Mouse (Mus musculus) urinary bladder, postnatal 10 days (tissue): ENCODE data around the gene Gimap8.
"Not testable (repeated sequence)": the region's sequence is repeated elsewhere in the genome, so short reads cannot be mapped to it uniquely, and the experiment has no call there.

Experiments
- DNase-seq: peaks from one replicate; pipeline ENCODE4 v3.0.0; 2022; ENCODE audit warnings: low spot score

Gimap8 gene

DNA sequence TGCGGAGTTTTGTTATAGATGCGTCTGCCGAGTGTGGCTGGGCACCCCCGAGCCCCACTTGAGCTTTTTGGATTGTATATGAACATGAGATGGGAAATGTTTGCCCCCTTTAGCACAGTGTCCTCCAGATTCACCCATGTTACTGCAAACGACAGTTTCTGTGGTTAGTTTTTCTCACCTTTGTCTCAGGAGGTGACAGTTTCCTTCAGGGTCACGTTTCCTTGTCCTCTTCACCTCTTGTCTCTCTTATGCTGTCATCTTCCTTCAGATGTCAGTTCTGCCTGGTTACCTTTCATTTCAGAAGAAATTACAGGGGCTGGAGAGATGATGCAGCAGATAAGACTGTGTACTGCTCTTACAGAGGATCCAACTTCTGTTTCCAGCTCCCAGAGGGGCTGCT, 32.7 kb downstream of the Gimap8 start:
- DNase-seq, result no peak

DNA sequence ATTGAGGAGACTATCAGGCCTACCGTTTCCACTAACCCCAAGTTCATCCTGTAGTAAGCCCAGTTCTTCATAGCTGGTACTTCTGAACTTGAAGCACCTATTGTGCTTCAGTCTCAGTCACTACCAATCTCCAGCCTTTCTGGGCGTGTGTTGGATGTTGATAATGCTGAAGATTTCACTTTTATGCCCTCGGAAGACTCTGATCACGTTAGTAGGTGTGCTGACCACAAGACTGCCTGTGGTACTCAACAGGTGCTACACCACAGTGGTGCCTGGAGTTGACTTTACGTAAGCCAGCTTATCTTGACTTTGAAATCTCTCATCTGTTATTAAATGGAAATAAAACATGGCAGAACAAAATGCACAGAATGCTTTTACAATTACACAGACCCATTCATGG, 33.4 kb downstream of the Gimap8 start:
- DNase-seq, result no peak

DNA sequence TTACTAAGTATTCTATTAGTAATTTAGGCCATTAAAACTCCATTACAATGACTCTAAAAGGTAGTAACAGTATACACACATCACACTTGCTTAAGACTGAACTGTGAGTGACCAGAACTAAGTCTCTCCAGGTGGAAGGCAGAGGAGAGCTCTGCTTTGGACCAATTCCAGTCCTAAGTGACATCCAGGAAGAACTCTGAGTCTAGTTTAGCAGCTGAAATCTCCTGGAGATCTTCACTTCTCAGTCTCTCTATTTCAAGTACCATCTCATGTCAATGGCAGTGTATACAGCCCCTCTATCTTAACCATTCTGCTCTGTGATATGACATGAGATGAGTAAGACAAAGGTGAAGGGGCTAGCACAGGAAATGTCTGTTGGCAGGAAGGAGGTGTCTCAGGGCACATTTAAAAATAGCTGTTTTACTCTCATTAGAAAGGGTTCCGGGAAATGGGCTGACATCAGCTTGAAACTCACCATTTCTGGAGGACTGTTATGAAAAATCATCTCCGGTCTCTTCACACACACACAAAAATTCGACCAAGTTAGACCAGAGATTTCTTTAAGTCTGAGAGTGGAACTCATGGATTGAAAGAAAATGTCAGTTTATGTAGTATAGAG, 34.5 kb downstream of the Gimap8 start:
- DNase-seq, result no peak

DNA sequence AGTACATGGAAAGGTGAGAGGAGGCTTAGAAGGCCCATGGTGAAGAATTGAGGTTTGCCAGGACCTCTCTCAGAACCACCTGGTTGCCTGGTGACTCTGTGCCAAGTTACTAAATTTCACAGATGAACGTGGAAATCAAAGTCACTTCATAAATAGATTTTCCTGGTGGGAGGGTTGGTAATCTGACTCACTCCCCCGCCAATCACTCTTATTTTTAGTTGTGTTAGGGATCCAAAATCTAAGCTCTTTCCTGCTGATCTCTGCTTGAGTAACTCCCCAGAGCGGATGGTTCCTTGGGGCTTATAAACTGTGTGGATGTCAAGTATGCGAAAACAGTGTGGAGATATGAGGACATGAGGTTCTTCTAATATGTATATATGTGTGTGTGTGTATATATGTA, 35.2 kb downstream of the Gimap8 start:
- no peak for DNase-seq

DNA sequence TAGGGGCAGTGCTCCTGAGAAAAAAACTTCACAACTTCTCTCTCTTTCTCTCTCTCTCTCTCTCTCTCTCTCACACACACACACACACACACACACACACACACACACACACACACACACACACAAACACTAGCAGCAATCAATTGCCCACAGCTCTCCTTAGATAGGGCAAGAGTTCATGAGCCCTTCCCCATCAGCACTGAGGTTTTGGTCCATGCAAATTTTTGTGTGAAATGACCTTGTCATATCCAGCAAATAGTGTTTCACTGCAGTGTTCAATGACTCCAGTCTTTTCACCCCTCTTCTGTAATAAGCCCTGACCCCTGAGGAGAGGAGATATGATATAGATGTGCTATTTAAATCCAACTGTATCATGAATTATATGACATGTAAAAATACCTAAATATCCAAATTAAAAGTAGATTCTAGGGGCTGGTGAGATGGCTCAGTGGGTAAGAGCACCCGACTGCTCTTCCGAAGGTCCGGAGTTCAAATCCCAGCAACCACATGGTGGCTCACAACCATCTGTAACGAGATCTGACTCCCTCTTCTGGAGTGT, 36.3 kb downstream of the Gimap8 start:
- DNase-seq, result not testable (repeated sequence)

DNA sequence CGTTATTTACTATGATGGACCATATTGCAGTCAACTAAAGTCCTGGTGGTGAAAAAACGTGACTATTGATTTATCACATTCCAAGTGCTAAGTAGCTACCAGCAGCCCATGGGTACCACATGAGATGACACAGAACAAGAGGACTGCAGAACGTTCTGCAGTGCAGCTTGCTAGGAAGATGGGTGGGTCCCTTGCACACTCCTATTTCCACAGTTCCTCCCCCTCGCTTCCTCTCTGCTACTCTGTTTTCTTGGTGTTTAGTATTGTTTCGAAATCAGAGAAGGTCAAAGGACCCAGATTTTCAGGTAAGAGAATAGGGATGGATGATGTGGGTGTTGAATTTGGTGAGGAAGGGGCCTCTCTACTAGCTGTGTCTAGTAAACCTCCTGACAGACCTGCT, 37.3 kb downstream of the Gimap8 start, which contains the start of gene Gimap4:
Gimap4 (plus strand) TSS at position 231 of the 400 bp plus-strand sequence.
- DNase-seq, result no peak

DNA sequence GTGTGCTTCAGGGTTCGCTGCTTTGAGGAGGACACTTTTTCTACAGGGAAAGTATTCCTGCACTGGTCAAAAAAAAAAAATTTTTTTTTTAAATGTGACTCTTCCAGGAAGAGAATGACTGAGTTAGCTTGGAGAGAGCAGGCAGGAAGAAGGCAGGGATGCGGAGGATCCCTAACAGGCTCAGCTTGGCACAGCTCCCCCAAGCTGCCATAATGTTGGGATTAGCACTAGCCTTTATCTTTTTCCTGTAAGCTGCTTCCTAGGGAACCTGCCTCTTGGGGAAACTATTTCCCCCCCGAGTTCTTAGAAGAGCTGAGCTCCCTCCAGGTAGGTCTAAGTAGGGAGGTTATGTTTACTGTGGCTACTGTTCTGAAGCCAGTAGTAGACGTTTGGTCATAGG, 37.8 kb downstream of the Gimap8 start:
- no peak for DNase-seq

DNA sequence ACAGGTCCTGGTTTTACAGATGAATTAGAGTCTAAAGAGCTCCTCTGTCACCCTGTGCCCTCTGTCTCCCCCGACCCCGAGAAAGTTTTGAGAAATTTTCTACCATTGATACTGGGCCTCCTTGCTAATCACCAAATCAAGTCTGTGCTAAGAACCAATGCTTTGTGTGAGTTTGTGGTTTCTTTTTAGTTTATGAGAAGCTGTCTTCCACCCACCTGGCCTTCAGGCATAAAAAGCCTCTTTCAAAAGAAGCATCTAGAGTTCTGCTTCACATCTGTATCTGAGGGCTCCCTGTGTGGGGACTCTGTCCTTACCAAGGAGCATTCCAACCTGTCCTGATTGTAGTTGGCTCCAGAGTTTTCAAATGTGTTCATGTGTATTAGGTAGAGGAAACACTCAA, 38.2 kb downstream of the Gimap8 start:
- no peak for DNase-seq

DNA sequence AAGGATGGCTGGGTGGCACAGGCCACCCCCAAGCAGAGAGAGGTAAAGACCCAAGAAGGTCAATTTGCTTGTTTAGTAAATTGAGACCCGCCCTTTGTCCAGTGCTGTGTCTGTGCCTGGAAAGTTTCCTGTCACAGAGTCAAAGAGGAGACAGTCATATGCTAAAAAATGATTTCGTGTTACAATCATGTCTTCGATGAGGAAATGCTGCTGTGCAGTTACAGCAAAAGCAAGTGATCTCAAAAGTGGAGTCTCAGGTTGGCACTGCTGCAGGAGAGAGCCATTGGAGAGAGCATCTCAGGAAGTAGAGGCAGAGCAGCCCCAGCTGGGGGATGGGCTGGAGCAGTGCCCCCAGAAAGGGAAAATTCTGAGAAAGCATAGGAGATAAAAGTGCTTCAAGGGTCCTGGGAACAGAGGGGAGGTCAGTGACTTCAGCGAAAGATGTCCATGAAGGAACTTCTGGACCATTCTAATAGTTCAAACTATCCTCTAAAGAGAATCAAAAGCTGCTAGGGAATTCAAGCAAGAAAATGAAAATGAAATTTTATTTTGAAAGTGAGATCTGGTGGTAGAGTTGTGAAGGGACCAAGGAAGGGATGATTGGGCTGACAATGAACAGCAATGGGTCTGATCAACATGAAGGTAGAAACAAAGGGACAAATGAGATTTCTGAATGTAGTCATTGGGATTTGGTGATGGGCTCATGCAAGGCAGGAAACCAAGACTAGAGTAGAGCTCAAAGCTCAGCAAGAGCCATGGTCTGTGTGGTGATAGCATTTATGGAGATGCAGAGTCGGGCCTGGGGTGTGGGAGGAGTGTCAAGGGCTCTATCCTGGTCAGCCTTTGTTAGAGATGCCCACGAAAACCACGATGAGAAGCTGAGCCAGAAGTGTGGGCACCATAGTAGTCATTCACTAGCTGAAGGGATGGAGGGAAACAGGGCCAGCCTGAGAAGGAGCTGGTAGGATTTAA, 38.9 kb downstream of the Gimap8 start:
- DNase-seq, result no peak

DNA sequence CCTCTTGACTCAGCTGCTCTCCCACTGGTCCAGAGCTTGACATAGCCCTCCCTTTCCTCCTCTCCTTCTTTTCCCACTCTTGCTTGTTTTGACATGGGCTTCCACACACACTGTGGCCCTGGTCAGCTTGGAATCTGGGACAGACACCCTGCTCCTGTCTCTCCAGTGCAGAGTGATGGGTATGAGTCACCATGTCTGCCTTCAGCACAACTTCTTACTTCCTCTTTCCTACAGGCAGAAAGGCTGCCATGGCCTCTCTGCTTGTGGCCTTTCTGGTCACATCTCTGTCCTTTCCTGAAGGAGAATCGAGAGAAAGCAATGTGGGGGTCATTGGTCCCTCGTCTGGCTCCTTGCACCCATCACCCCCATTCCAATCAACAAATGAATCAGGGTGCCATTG, 40.0 kb downstream of the Gimap8 start:
- DNase-seq, result no peak

DNA sequence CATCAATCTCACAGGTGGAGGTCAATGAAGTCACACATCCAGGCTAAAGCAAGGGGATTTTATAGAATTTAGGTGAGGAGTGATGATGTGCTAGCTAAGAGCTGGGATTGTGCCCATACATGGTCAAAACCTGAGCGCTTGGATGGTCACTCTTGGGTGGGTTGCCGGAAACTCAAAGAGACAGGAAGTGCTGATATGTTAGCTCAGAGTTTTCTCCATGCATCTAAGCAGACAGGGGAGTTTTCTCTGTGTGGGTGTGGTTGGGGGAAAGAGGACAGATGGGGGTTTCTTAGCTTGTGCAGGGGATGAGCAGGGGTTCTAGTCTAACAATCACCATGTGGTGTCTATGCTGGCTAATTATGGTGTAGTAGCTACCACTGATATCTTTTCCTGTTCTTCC, 42.3 kb downstream of the Gimap8 start:
- no peak for DNase-seq

DNA sequence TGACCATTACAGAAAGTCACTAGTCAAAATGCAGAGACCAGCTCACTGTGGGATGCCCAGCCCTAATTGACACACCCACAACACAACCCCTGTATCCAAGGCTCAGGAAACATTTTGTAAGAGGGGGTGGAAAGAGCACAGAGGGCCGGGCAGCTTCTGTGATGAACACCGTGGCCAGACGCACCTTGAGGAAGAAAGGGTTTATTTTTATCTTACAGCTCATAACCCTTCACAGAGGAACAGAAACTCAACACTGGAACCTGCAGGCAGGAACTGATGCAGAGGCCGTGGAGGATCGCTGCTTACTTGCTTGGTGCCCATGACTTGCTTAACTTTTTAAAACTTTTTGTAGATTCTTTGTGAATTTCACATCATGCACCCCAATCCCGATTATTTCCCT, 45.9 kb downstream of the Gimap8 start:
- DNase-seq, result no peak

DNA sequence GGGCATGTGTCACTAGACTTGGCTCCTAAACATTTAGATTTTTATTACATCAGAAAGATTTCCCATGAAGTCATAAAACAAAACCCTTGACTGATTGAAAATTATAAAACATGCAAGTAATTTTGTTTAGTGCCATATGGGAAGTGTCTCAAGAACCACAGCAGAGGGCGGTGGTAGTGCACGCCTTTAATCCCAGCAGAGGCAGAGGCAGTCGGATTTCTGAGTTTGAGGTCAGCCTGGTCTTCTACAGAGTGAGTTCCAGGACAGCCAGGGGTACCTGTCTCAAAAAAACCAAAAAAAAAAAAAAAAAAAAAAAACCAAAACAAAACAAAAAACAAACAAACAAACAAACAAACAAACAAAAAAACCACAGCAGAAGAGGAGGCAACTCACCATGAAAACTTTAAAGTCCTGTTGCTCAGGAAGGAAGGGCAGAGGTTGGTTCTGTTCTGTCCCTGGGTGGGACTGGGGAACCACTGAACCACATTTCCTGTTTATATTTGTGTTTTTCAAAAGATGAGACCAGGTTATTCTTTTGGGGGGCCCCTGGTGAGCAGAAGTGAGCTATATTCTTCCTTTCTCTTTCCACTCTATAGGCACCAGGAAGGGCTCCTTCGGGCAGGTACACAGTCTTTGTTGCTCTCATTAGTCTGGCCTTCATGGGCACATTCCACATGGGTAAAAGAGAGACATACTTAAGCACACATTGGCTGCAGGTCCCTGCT, 50.0 kb downstream of the Gimap8 start:
- no peak for DNase-seq

DNA sequence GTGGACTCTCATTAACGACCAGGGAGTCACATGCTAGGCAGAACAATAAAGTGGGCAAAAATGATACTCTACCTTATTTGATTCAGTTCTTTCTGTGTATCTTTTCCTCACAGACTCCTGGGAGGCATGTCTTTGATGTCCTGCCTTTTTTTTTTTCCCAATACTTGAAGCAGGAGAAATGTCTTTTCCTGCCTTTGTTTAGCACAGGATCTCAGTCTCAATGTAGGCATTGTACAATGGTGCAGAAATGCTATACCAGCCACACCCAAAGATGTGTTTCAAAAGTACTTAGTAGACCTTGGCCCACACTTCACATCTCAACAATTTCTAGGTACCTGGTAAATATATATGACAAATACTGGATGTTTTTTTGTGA, 50.5 kb downstream of the Gimap8 start:
- DNase-seq, result no peak

DNA sequence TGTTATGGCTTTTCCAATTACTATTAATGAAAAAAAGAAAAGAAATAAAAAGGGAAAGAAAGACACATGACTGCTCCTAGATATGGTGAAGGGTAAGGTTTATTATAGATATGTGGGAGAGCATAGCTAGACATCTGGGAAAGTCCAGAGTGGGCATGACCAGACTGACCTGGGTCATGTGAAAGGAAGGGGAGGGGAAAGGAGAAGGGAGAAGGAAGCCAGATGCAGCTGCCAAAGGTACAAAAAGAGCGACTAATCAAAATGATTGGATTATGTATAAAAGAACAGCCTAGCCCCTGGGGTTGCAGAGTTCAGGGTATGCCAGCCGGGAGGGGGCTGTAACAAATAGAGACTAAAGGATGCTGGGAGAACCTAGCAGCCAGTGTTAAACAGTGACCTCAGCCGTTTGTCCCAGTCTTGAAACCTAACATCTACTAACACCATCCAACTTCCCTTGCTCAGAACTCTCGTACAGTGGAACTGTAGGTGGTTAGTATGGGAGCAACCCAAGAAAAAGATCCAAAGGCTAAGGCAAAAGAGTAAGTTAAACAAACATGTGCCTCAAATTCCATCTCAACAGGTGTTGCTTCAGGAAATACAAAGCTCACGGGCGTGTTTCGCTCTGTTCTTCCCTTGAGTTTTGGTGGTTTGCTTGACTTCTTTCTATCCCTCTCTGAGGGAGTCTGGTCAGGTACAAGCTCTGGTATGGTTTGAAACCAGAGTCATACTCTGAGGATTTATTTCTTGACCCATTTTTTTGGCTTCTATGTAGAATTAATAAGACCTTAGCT, 51.2 kb downstream of the Gimap8 start:
- no peak for DNase-seq

DNA sequence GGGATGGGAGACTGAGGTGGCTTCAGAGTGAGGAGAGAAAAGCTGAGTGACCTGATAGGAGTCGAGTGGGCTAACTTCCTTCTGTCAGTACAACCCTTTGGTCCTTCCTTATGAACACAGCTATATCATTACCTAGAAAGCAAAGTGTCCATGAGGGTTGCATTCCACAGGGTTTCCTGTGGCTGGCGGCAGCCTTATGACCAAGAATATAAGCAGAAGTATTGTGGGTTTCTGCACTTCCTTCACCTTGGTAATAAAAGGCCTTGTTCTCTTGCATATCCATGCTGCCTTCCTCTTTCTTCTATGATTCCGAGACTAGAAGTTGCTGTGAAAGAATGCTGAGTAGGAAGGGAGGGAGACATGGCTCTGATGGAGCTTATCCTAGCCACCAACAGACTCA, 51.9 kb downstream of the Gimap8 start:
- no peak for DNase-seq

DNA sequence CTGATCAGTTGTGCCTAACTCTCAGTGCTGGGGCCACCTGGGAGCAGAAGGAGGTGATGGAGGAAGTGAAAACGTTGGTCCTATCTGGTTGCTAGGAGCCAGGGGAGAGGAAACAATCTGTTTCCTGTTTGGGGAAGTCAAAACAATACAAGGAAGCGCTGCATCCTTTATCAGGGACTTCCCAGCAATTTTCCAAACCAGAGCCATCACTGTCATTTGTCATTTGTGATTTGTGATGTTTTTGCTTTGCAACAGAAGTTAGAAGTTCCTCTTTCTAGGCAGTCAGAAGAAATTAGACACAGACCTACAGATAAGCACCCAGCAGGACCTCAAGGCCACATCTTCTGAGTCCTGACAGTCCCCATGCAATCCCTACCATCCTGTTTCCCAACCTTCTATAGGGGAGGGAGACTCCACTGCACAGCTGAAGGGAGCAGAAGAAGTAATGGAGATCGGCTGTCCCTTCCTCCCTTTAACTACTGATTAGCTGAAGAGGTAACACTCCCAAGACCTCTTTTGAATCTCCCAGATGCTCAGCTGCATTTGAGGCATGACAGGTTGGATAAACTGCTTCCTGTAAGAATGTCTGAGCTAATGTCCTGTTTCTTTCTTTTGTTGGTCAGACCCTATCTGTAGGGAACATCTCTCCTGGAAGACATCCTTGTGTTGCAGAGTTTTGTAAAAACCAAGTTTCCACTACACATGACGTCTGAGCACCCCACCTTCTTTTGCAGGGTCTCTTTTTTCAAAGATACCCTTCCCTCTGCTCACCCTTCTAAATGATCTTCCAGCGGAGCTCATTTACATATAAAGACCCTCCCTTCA, 53.4 kb downstream of the Gimap8 start:
- no peak for DNase-seq

DNA sequence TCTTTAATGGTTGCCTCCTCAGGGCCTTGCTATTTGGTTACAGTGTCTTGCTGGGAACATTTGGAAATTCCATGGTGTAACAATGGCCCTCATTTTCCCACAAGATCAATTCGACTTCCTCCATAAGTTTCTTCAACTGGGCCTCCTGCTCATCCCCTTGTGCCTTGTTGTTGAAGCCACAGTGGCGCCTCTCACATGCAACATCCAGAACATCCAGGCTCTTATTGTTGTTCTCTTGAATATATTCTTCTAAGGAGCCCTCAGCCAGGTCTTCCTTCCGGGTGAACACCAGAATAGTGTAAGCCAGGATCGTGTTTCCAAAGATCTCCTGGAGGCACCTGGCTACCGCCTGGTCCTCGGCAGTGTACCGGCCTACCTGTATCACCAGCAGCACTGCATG, 55.1 kb downstream of the Gimap8 start:
- no peak for DNase-seq

DNA sequence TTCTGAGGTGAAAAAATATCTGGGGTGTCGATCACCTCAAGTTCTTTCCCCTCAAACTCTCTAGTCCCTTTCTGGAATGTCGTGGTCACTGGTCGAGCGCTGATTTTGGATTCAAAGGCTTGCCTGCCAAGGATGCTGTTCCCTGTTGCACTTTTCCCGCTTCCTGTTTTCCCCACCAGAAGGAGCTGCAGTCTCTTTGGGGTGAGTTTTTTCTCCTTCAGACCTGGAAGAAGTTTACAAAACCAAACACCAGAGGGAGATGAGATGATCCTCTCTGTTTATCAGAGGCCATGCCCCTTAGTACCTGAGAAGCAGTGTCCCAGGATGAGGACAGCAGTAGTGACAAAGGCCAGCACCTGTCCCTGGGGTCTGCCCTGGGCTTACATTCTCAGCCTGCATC, 55.6 kb downstream of the Gimap8 start:
- no peak for DNase-seq

DNA sequence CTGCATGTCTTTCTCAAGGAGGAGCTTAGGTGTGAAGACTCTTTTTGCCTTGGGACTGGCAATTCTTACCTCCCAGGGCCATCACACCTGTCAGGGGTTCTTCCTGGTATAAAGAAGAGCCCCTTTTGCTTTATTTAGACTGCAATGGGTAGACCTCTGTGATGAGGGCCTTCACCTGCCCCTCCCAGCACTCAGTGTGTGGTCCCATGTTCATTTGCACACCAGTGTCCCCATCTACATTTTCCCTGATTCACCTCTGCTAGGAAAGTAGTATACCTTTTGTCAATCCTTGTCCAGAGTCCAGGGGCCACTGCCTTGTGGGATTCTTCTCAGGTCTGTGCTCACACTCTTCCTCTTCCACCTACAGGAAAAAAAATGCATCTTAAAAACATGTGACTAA, 57.1 kb downstream of the Gimap8 start:
- DNase-seq, result no peak

DNA sequence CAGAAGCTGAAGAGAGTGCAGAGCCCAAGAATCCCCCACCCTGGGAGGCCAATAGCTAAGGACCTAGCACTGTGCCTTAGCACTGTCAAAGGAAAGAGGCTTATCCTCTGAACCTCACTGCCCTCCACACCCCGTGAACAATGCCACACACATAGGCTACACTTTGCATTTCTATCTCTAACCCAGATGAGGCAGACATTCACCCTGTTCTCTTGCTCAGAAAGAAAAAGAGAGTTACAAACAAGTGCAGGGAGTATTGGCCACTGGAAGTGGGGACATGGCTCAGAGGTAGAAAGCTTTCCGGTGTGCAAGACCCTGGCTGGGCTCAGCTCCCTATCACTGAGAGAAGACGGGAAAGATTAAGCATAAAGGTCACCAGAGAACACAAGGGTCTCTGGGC, 59.1 kb downstream of the Gimap8 start:
- no peak for DNase-seq
